ENCODE assay signal across 22 mouse cellular contexts in genomic region chr11:103213712-103214111, GRCm38 (mm10). TPM values are rescaled to one million over a fixed set of nuclear protein-coding genes. Genes with fewer than 3 reads are reported as not detected.
DNase-seq lines count a peak whose midpoint lies in the region; ATAC-seq and TF ChIP-seq lines count a peak whose summit lies in the region.
"Had no signal": no experiment of that assay in that cellular context is flagged by ENCODE, and none has a peak within 500 bp of the region (broad histone marks: within the 10 kb centered on the region; RNA-seq: fewer than 3 reads in every experiment).

No protein-coding gene starts in this region.

- TF ChIP-seq POLR2A in bone marrow, adult 2 months (IDR thresholded peaks at IDR 0.05; ENCODE audit: borderline replicate concordance, control insufficient read depth, low read depth, low read length), result no peak

- H3K9ac ChIP-seq in forebrain, postnatal 0 days, result no peak overlapping the region
- H3K9ac ChIP-seq in forebrain, embryonic 11.5 days (ENCODE audit: low read length), result no peak overlapping the region
- H3K9ac ChIP-seq: forebrain, embryonic 13.5 days; limb, embryonic 13.5 days; midbrain, embryonic 12.5 days had no signal

- H3K27me3 ChIP-seq in forebrain, postnatal 0 days (ENCODE audit: insufficient read depth, low read length), result no peaks in the 10 kb centered on the region
- no peaks in the 10 kb centered on the region for H3K27me3 ChIP-seq in forebrain, embryonic 11.5 days (ENCODE audit: control insufficient read depth, insufficient read depth, low read length)

- no peak for ATAC-seq in forebrain, postnatal 0 days
- ATAC-seq in forebrain, embryonic 11.5 days (replicated peaks; ENCODE audit: low FRiP score), result no peak
- ATAC-seq in erythroid progenitor cell, adult 5-6 weeks (replicated peaks; ENCODE audit: low FRiP score, poor library complexity, severe bottlenecking), result no peak
- ATAC-seq: forebrain, embryonic 13.5 days had no signal

- intact Hi-C loops in left cerebral cortex, adult 2 months (cut with DNase I), result no loop called here
- intact Hi-C loops in left cerebral cortex, postnatal 36 days (cut with DNase I), result no loop called here

- no peaks in the 10 kb centered on the region for H3K4me1 ChIP-seq in forebrain, postnatal 0 days (ENCODE audit: insufficient read depth)
- H3K4me1 ChIP-seq in forebrain, embryonic 11.5 days (replicated peaks; ENCODE audit: control insufficient read depth, insufficient read depth, low read length), result 0 out of 2 replicates have a peak, but pooled peaks cover 2% of the 10 kb centered on the region
- H3K4me1 ChIP-seq in bone marrow, adult 2 months (ENCODE audit: control insufficient read depth, insufficient read depth, low read length), result no peaks in the 10 kb centered on the region; the same call in 1 of the 2 replicates

- no peak for DNase-seq in forebrain, postnatal 0 days
- no peak for DNase-seq in forebrain, embryonic 11.5 days (ENCODE audit: low spot score)
- no peak for DNase-seq in left cerebral cortex, adult 2 months (ENCODE audit: extremely low spot score in 1 of 2, low spot score in 2 of 2)
- no peak for DNase-seq in left cerebral cortex, postnatal 36 days (ENCODE audit: low spot score in 2 of 2)
- peak; percentile 28 to 38 for DNase-seq in B cell, adult 2 months
- no peak for DNase-seq in adrenal gland, adult 2 months
- DNase-seq: adrenal gland, postnatal 14 days; cerebellum, adult 9-10 months; embryo, embryonic 11 days; gastrocnemius, postnatal 36 days; heart, postnatal 4 days had no signal

- peak; percentile 22; the same call in 1 of the 2 replicates for TF ChIP-seq CTCF in forebrain, postnatal 0 days (IDR thresholded peaks at IDR 0.05; ENCODE audit: low read depth)
- peak; percentile 28 for TF ChIP-seq CTCF in left cerebral cortex, adult 2 months (IDR thresholded peaks at IDR 0.05)
- 0 out of 2 replicates have a peak, but pooled peaks have one; percentile 3 for TF ChIP-seq CTCF in bone marrow, adult 2 months (IDR thresholded peaks at IDR 0.05; ENCODE audit: control insufficient read depth, insufficient read depth, low read length)

- H3K36me3 ChIP-seq in forebrain, postnatal 0 days (ENCODE audit: insufficient read depth), result no peaks in the 10 kb centered on the region
- no peaks in the 10 kb centered on the region for H3K36me3 ChIP-seq in forebrain, embryonic 11.5 days (ENCODE audit: control insufficient read depth, insufficient read depth, low read length)
- H3K36me3 ChIP-seq: limb, embryonic 13.5 days; midbrain, embryonic 12.5 days had no signal

- 93% methylated on average over 5 of the region's 5 CpGs for WGBS in forebrain, postnatal 0 days
- WGBS in forebrain, embryonic 11.5 days, result 88% methylated on average over 5 of the region's 5 CpGs
- 74% methylated on average over 5 of the region's 5 CpGs for WGBS in bone marrow, adult 2 months

- H3K4me2 ChIP-seq in forebrain, postnatal 0 days (ENCODE audit: low read depth), result no peak overlapping the region
- H3K4me2 ChIP-seq in forebrain, embryonic 11.5 days (ENCODE audit: low read depth, low read length, severe bottlenecking), result no peak overlapping the region
- H3K4me2 ChIP-seq: forebrain, embryonic 13.5 days; limb, embryonic 13.5 days; midbrain, embryonic 12.5 days had no signal

- H3K4me3 ChIP-seq in forebrain, postnatal 0 days (ENCODE audit: low read depth, low read length), result no peak overlapping the region
- H3K4me3 ChIP-seq in forebrain, embryonic 11.5 days (ENCODE audit: low read depth, low read length), result no peak overlapping the region
- H3K4me3 ChIP-seq in left cerebral cortex, adult 2 months, result no peak overlapping the region
- H3K4me3 ChIP-seq in bone marrow, adult 2 months (replicated peaks; ENCODE audit: control insufficient read depth, low read depth, low read length), result no peak overlapping the region
- H3K4me3 ChIP-seq: forebrain, embryonic 13.5 days; limb, embryonic 13.5 days; midbrain, embryonic 12.5 days; myocyte had no signal

- no peak overlapping the region for H3K27ac ChIP-seq in forebrain, postnatal 0 days (ENCODE audit: low read depth, low read length)
- no peak overlapping the region for H3K27ac ChIP-seq in forebrain, embryonic 11.5 days (ENCODE audit: low read depth, low read length)
- H3K27ac ChIP-seq in left cerebral cortex, adult 2 months, result no peak overlapping the region
- no peak overlapping the region for H3K27ac ChIP-seq in bone marrow, adult 2 months (ENCODE audit: control insufficient read depth, insufficient read depth, low read depth, low read length, poor library complexity)
- H3K27ac ChIP-seq: forebrain, embryonic 13.5 days; limb, embryonic 13.5 days; midbrain, embryonic 12.5 days had no signal

- H3K9me3 ChIP-seq in forebrain, postnatal 0 days (ENCODE audit: low read length), result no peaks in the 10 kb centered on the region
- no peaks in the 10 kb centered on the region for H3K9me3 ChIP-seq in forebrain, embryonic 11.5 days (ENCODE audit: control insufficient read depth, low read length)
- H3K9me3 ChIP-seq: limb, embryonic 13.5 days had no signal

RNA-seq across cellular contexts. Expression of gene Spata32, which starts 4.5 kb away (rescaled TPM):
- 0.57 and 0.62 TPM in 2 replicates for total RNA-seq in forebrain, postnatal 0 days (2014; rRNA removed)
- polyA plus RNA-seq in forebrain, postnatal 0 days (2015; fragmentation: Nextera tagmentation; extraction: Ambion mirVana), result 0.43 and 0.64 TPM in 2 replicates
- polyA plus RNA-seq in forebrain, embryonic 11.5 days (2014; fragmentation: Nextera tagmentation; extraction: Ambion mirVana), result not detected in 2 replicates
- 1 to 10 TPM; 1.7 to 2.9 TPM for total RNA-seq in left cerebral cortex, adult 2 months (2021)
- total RNA-seq in left cerebral cortex, postnatal 36 days (2021), result 1 to 10 TPM; 2.0 to 2.4 TPM
- not detected in 2 replicates for polyA plus RNA-seq in bone marrow, adult 2 months (2011; ENCODE audit: insufficient read depth, insufficient read length, low replicate concordance, missing spikeins)
- not detected for total RNA-seq in adrenal gland, adult 2 months (2021)
- not detected in 2 replicates for polyA plus RNA-seq in adrenal gland, adult 2 months (2012; rRNA removed)
- total RNA-seq in erythroid progenitor cell, adult 5-6 weeks (2015; ENCODE audit: low replicate concordance), result not detected in 2 replicates
- not detected in 2 replicates for total RNA-seq in erythroid progenitor cell, adult 5-6 weeks (2017; ENCODE audit: low replicate concordance)
- total RNA-seq: adrenal gland, postnatal 14 days; gastrocnemius, postnatal 36 days; heart, postnatal 4 days; neutrophil, adult 5-6 weeks had no signal
- polyA plus RNA-seq: forebrain, embryonic 13.5 days; heart, embryonic 14.5 days; kidney, embryonic 14.5 days; limb, embryonic 13.5 days; lung, embryonic 16.5 days; midbrain, embryonic 12.5 days; thymus, postnatal 0 days had no signal

RNA-seq across cellular contexts. Expression of gene 1700023F06Rik, which starts 5.4 kb away (rescaled TPM):
- total RNA-seq in forebrain, postnatal 0 days (2014; rRNA removed), result 0.71 TPM in 1 of 2 replicates, not detected in the other
- 3.0 and 3.1 TPM in 2 replicates for polyA plus RNA-seq in forebrain, postnatal 0 days (2015; fragmentation: Nextera tagmentation; extraction: Ambion mirVana)
- 0.23 and 0.32 TPM in 2 replicates for polyA plus RNA-seq in forebrain, embryonic 11.5 days (2014; fragmentation: Nextera tagmentation; extraction: Ambion mirVana)
- total RNA-seq in left cerebral cortex, adult 2 months (2021), result 1 to 10 TPM; 2.2 to 2.7 TPM
- total RNA-seq in left cerebral cortex, postnatal 36 days (2021), result 1 to 10 TPM; 1.8 to 2.4 TPM
- not detected in 2 replicates for polyA plus RNA-seq in bone marrow, adult 2 months (2011; ENCODE audit: insufficient read depth, insufficient read length, low replicate concordance, missing spikeins)
- under 1 TPM; 0.45 to 0.52 TPM for total RNA-seq in adrenal gland, adult 2 months (2021)
- polyA plus RNA-seq in adrenal gland, adult 2 months (2012; rRNA removed), result 1.4 and 2.1 TPM in 2 replicates
- total RNA-seq in erythroid progenitor cell, adult 5-6 weeks (2015; ENCODE audit: low replicate concordance), result 6.3 TPM in 1 of 2 replicates, not detected in the other
- not detected in 2 replicates for total RNA-seq in erythroid progenitor cell, adult 5-6 weeks (2017; ENCODE audit: low replicate concordance)
- total RNA-seq: gastrocnemius, postnatal 36 days; heart, postnatal 4 days; neutrophil, adult 5-6 weeks had no signal
- polyA plus RNA-seq: midbrain, embryonic 12.5 days; myocyte had no signal

RNA-seq across cellular contexts. Expression of gene Fmnl1, which starts 42.8 kb away (rescaled TPM):
- 6.5 and 9.4 TPM in 2 replicates for total RNA-seq in forebrain, postnatal 0 days (2014; rRNA removed)
- polyA plus RNA-seq in forebrain, postnatal 0 days (2015; fragmentation: Nextera tagmentation; extraction: Ambion mirVana), result 4.8 and 7.1 TPM in 2 replicates
- 0.76 and 1.8 TPM in 2 replicates for polyA plus RNA-seq in forebrain, embryonic 11.5 days (2014; fragmentation: Nextera tagmentation; extraction: Ambion mirVana)
- total RNA-seq in left cerebral cortex, adult 2 months (2021), result 100 to 1,000 TPM; 186 to 209 TPM
- 100 to 1,000 TPM; 129 to 172 TPM for total RNA-seq in left cerebral cortex, postnatal 36 days (2021)
- polyA plus RNA-seq in bone marrow, adult 2 months (2011; ENCODE audit: insufficient read depth, insufficient read length, low replicate concordance, missing spikeins), result 42.0 and 121 TPM in 2 replicates
- total RNA-seq in adrenal gland, adult 2 months (2021), result 10 to 100 TPM; 18.9 to 24.2 TPM
- 16.3 and 19.2 TPM in 2 replicates for polyA plus RNA-seq in adrenal gland, adult 2 months (2012; rRNA removed)
- total RNA-seq in erythroid progenitor cell, adult 5-6 weeks (2015; ENCODE audit: low replicate concordance), result 33.2 and 49.9 TPM in 2 replicates
- total RNA-seq in erythroid progenitor cell, adult 5-6 weeks (2017; ENCODE audit: low replicate concordance), result 9.2 and 22.3 TPM in 2 replicates

RNA-seq across cellular contexts. Expression of gene Map3k14, which starts 53.6 kb away (rescaled TPM):
- total RNA-seq in forebrain, postnatal 0 days (2014; rRNA removed), result 3.2 and 5.8 TPM in 2 replicates
- polyA plus RNA-seq in forebrain, postnatal 0 days (2015; fragmentation: Nextera tagmentation; extraction: Ambion mirVana), result 0.77 TPM in 2 replicates
- 3.8 and 4.6 TPM in 2 replicates for polyA plus RNA-seq in forebrain, embryonic 11.5 days (2014; fragmentation: Nextera tagmentation; extraction: Ambion mirVana)
- 1 to 10 TPM; 4.4 to 4.9 TPM for total RNA-seq in left cerebral cortex, adult 2 months (2021)
- 1 to 10 TPM; 3.1 to 4.0 TPM for total RNA-seq in left cerebral cortex, postnatal 36 days (2021)
- 3.4 and 12.1 TPM in 2 replicates for polyA plus RNA-seq in bone marrow, adult 2 months (2011; ENCODE audit: insufficient read depth, insufficient read length, low replicate concordance, missing spikeins)
- total RNA-seq in adrenal gland, adult 2 months (2021), result 1 to 10 TPM; 5.3 to 9.7 TPM
- 12.6 and 18.2 TPM in 2 replicates for polyA plus RNA-seq in adrenal gland, adult 2 months (2012; rRNA removed)
- 2.9 and 3.8 TPM in 2 replicates for total RNA-seq in erythroid progenitor cell, adult 5-6 weeks (2015; ENCODE audit: low replicate concordance)
- total RNA-seq in erythroid progenitor cell, adult 5-6 weeks (2017; ENCODE audit: low replicate concordance), result 0.51 and 3.8 TPM in 2 replicates

Comparison
In these comparisons a context has a peak if more than half of its experiments do, and no peak if none do; other contexts are left out.
1. DNase-seq: peak in B cell, adult 2 months (2 of 2); none in forebrain, postnatal 0 days (single experiment), forebrain, embryonic 11.5 days (single experiment), left cerebral cortex, adult 2 months (0 of 2), left cerebral cortex, postnatal 36 days (0 of 2) and adrenal gland, adult 2 months (single experiment).
2. Peak in every context shown above with its lines, with median percentiles within 50 percentile points of each other: CTCF ChIP-seq.